Mouse (Mus musculus) MEL (cell line): ENCODE results near the gene Gramd2.

Experiments used
- CTCF ChIP-seq, 3 experiments: IDR thresholded peaks in 2 of 3; conservative IDR thresholded peaks in 1 of 3; 2 replicates each; pipeline ENCODE4 v1.5.1; 2011 to 2012; ENCODE audit warnings: low read length in 3 of 3, low read depth in 2 of 3, mild to moderate bottlenecking in 2 of 3, improper control_type of control experiment in 1 of 3, inconsistent platforms in 1 of 3, mixed read lengths in 1 of 3, moderate library complexity in 1 of 3; ENCODE audit not compliant: control insufficient read depth in 1 of 3, insufficient read depth in 1 of 3, poor library complexity in 1 of 3, severe bottlenecking in 1 of 3
- ELF1 ChIP-seq: IDR thresholded peaks from 2 replicates; pipeline ENCODE4 v1.6.1; 2014; ENCODE audit warnings: low read depth, mild to moderate bottlenecking, inconsistent platforms, low read length, improper control_type of control experiment, moderate library complexity
- GABPA ChIP-seq: IDR thresholded peaks from 2 replicates; pipeline ENCODE4 v1.6.1; 2012; ENCODE audit warnings: low read depth, mild to moderate bottlenecking, inconsistent platforms, low read length, improper control_type of control experiment, moderate library complexity
- MXI1 ChIP-seq: IDR thresholded peaks from 2 replicates; pipeline ENCODE4 v1.6.1; 2011; ENCODE audit warnings: mild to moderate bottlenecking, low read depth, low read length, improper control_type of control experiment
- MYC ChIP-seq: IDR thresholded peaks from 2 replicates; pipeline ENCODE4 v1.6.1; 2011; ENCODE audit warnings: low read depth, mild to moderate bottlenecking, low read length, improper control_type of control experiment, moderate library complexity
- POLR2A ChIP-seq, 2 experiments: IDR thresholded peaks; 2 replicates each; pipeline ENCODE4 v1.6.1; 2011 to 2012; ENCODE audit warnings: low read length in 2 of 2, mild to moderate bottlenecking in 2 of 2, control low read depth in 1 of 2, improper control_type of control experiment in 1 of 2, low read depth in 1 of 2, moderate library complexity in 1 of 2; ENCODE audit not compliant: control insufficient read depth in 1 of 2, insufficient read depth in 1 of 2, poor library complexity in 1 of 2
- TAL1 ChIP-seq: IDR thresholded peaks from 2 replicates; pipeline ENCODE4 v1.6.1; 2012; ENCODE audit warnings: mild to moderate bottlenecking, inconsistent platforms, low read length, moderate library complexity, mixed read lengths
- ZKSCAN1 ChIP-seq: IDR thresholded peaks from 2 replicates; pipeline ENCODE4 v1.6.1; 2012; ENCODE audit warnings: low read depth, mild to moderate bottlenecking, inconsistent platforms, low read length, improper control_type of control experiment, moderate library complexity

DNA sequence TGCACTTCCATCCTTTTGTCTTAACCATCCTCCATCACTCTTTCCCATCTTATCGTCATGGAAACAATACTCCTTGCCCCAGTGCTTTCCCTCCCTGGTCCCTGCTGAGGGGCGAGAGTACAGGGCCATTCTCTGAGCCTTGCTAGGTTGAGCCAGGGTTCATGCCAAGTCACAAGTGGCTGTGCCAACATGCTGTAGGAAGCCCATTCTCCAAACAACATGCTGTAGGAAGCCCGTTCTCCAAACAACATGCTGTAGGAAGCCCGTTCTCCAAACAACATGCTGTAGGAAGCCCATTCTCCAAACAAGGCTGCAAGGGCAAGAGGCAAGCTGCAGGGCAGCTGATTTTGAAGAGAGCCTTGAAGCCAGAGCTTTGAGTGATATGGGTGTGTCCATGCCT lies 38.3 kb downstream of the Gramd2 start:
- TF ChIP-seq CTCF (IDR thresholded peaks at IDR 0.05 in 2 of 3, conservative IDR thresholded peaks at IDR 0.05 in 1 of 3; ENCODE audit: control insufficient read depth in 1 of 3, insufficient read depth in 1 of 3, low read depth in 2 of 3, low read length in 3 of 3, poor library complexity in 1 of 3, severe bottlenecking in 1 of 3) (no peak), ZKSCAN1 (no peak), MXI1 (no peak), TAL1 (no peak), GABPA (no peak), POLR2A (IDR thresholded peaks at IDR 0.05; ENCODE audit: control insufficient read depth in 1 of 2, insufficient read depth in 1 of 2, low read depth in 1 of 2, low read length in 2 of 2, poor library complexity in 1 of 2) (no peak), ELF1 (no peak), MYC (no peak)
